Mouse (Mus musculus) G1E (cell line): ENCODE results near the gene Fsip1. TPM values are rescaled to one million over a fixed set of nuclear protein-coding genes. Genes with fewer than 3 reads are reported as not detected.
"Not testable (repeated sequence)": the region's sequence is repeated elsewhere in the genome, so short reads cannot be mapped to it uniquely, and the experiment has no call there.

Experiments
- ATAC-seq: 2 replicates; pipeline ENCODE4 v1.8.0; 2016; ENCODE audit warnings: mild to moderate bottlenecking; ENCODE audit not compliant: insufficient number of reproducible peaks, poor library complexity, low FRiP score, severe bottlenecking; ENCODE audit errors: extremely low read depth
- DNase-seq: peaks from one replicate; pipeline ENCODE4 v3.0.0; 2012; ENCODE audit warnings: low spot score
- H3K27me3 ChIP-seq: 2 replicates; pipeline ENCODE4 v1.6.1; 2012; ENCODE audit warnings: mild to moderate bottlenecking, low read length, inconsistent platforms; ENCODE audit not compliant: insufficient read depth
- H3K36me3 ChIP-seq: replicated peaks from 2 replicates; pipeline ENCODE3; 2012; ENCODE audit warnings: mild to moderate bottlenecking, inconsistent platforms
- H3K4me1 ChIP-seq: 2 replicates; pipeline ENCODE4 v1.6.1; 2012; ENCODE audit warnings: low read depth, low read length, inconsistent platforms, mixed read lengths; ENCODE audit not compliant: insufficient read depth
- H3K4me3 ChIP-seq: 2 replicates; pipeline ENCODE4 v1.5.1; 2012; ENCODE audit warnings: low read depth, mild to moderate bottlenecking, inconsistent platforms, low read length, moderate library complexity, mixed read lengths
- H3K9me3 ChIP-seq: replicated peaks from 2 replicates; pipeline ENCODE4 v1.6.1; 2012; ENCODE audit warnings: inconsistent platforms
- CTCF ChIP-seq: IDR thresholded peaks from 2 replicates; pipeline ENCODE4 v1.5.1; 2012; ENCODE audit warnings: low read depth, low read length, inconsistent platforms, mixed read lengths
- GATA1 ChIP-seq: IDR thresholded peaks from 2 replicates; pipeline ENCODE4 v1.6.1; 2012; ENCODE audit warnings: borderline replicate concordance, low read length, inconsistent platforms, mixed read lengths
- GATA2 ChIP-seq: IDR thresholded peaks from 2 replicates; pipeline ENCODE4 v1.6.1; 2012; ENCODE audit warnings: low read depth, low read length, inconsistent platforms, borderline replicate concordance
- POLR2AphosphoS5 ChIP-seq: IDR thresholded peaks from 2 replicates; pipeline ENCODE4 v1.6.1; 2012; ENCODE audit warnings: low read depth, low read length, inconsistent platforms; ENCODE audit not compliant: insufficient replicate concordance
- TAL1 ChIP-seq: conservative IDR thresholded peaks from 2 replicates; pipeline ENCODE4 v1.6.1; 2012; ENCODE audit warnings: low read depth, low read length, inconsistent platforms, mixed read lengths
- polyA plus RNA-seq: library from polyadenylated mRNA; stranded (reverse); fragments of >175 nt; gene quantifications from 2 replicates; pipeline ENCODE4 v1.2.3, GENCODE M21; 2012
- total RNA-seq, 2 experiments: library from RNA; stranded (forward) in 1 of 2; stranded (reverse) in 1 of 2; fragments of 200-1000 nt in 1 of 2; fragments of >200 nt in 1 of 2; fragmentation: Nextera tagmentation in 1 of 2; gene quantifications; 2 replicates each; pipeline ENCODE4 v1.2.3; 2014 to 2017

Gene Fsip1
- total and polyA plus RNA-seq, 3 experiments, result 0.27 TPM; not detected in 2

DNA sequence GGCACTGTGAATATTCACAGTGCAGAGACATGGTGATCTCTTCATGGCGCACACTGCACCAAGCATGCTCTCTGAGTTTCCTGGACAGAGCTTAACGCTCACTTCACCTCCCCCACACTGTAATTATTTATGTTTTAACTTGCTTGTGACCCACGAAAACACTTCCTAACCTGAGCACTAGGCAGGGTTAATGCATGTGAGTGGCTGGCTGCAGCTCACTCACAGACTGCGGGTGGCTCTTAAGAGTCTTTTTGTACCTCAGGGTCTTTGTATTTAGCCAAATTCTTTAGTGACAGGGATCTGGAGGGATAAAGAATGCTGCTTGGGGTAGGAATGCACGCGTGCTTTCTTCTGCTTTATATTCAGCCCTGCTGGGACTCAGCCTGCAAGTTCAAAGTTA lies 96.2 kb downstream of the Fsip1 start:
- peaks cover 4% of the 10 kb centered on the region; the same call in 1 of the 2 replicates for H3K9me3 ChIP-seq
- TF ChIP-seq TAL1, result no peak
- no peak for TF ChIP-seq CTCF
- TF ChIP-seq GATA2, result no peak
- no peak for TF ChIP-seq GATA1
- TF ChIP-seq POLR2AphosphoS5, result no peak
- no peaks in the 10 kb centered on the region for H3K36me3 ChIP-seq
- H3K4me1 ChIP-seq, result no peaks in the 10 kb centered on the region
- no peaks in the 10 kb centered on the region for H3K27me3 ChIP-seq
- no peak for DNase-seq
- ATAC-seq, result no peak
- H3K4me3 ChIP-seq, result no peak overlapping the region

DNA sequence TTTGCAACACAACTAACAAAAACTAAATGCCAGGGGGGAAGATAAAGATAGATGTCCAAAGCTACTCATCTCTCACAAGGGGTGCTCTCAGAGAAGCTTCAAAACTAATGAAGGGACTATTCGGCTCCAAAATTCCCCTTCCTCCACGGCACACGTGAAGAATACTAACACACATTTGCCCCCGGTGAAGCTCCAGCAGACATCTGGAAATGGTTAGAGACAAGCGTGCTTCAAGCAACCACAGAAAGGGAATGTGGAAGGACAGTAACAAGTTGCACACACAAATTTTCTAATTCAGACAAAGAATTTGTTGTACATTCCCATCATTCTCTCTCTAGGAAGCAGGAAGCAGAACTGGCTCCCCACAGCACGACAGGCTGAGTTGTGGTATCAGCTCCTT lies 97.6 kb downstream of the Fsip1 start:
- Histone ChIP-seq H3K27me3 (no peaks in the 10 kb centered on the region), H3K4me1 (no peaks in the 10 kb centered on the region), H3K4me3 (no peak overlapping the region), H3K9me3 (peaks cover 1% of the 10 kb centered on the region; the same call in 1 of the 2 replicates), H3K36me3 (no peaks in the 10 kb centered on the region)
- TF ChIP-seq GATA1, result no peak
- TF ChIP-seq TAL1, result no peak
- no peak for TF ChIP-seq CTCF
- TF ChIP-seq GATA2, result no peak
- no peak for TF ChIP-seq POLR2AphosphoS5
- DNase-seq (no peak), ATAC-seq (no peak)

GRCm38 (mm10) chr2:118158095-118158494 lies 98.7 kb downstream of the Fsip1 start:
- DNase-seq (no peak), ATAC-seq (no peak)
- H3K36me3 ChIP-seq, result no peaks in the 10 kb centered on the region
- H3K4me3 ChIP-seq, result no peak overlapping the region
- no peaks in the 10 kb centered on the region for H3K4me1 ChIP-seq
- TF ChIP-seq GATA1 (no peak), GATA2 (no peak), TAL1 (no peak), CTCF (no peak), POLR2AphosphoS5 (no peak)
- peaks cover under 1% of the 10 kb centered on the region; the same call in 1 of the 2 replicates for H3K9me3 ChIP-seq
- no peaks in the 10 kb centered on the region for H3K27me3 ChIP-seq

- TF ChIP-seq CTCF (no peak), TAL1 (no peak), GATA2 (no peak), GATA1 (no peak), POLR2AphosphoS5 (no peak)
- no peak overlapping the region for H3K4me3 ChIP-seq
Measured at GRCm38 (mm10) chr2:118149855-118150563, 106.8 kb downstream of the Fsip1 start.

DNA sequence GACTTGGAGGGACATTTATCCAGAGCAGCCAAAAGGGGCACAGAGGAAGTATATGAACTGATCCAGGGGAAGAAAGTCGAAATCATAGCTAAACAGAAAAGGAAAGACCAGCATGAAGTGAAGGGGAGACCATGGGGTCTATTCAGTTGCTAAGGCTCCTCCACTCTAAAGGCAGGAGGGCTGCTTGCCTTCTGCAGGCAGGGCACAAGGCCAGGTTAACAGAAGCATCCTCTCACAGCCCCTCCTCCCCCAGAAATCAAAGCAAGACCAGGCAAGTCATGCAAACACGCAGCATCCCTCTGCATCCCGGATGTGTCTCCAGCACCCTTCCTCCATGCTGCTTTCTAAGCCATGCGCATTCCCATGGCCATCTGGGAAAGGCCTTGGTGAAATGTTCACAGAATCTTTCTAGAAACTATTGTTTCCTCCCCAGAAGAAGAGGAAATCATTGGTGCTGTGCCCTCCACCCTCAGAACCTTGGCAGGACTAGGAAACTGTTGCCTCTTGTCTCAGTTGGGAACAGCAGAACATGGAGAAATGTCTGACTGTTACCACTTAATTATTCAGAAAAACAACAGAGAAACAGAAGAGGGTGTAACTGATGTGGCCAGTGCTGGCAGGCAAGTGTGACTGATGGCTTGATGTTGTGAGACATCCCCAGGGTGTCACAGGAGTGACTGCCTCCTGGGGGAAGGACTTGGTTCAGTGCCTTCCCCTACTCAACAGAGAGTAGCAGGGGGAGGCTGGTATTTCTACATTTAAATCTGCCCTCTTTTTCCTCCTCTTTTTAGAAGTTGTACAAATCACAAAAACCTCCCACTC lies 108.2 kb downstream of the Fsip1 start:
- TF ChIP-seq CTCF, result no peak
- no peak for TF ChIP-seq GATA2
- no peak for TF ChIP-seq TAL1
- TF ChIP-seq GATA1, result no peak
- no peak for TF ChIP-seq POLR2AphosphoS5
- no peaks in the 10 kb centered on the region for H3K36me3 ChIP-seq
- H3K27me3 ChIP-seq, result no peaks in the 10 kb centered on the region
- ATAC-seq, result no peak
- peaks cover 9% of the 10 kb centered on the region for H3K9me3 ChIP-seq
- DNase-seq, result no peak
- no peaks in the 10 kb centered on the region for H3K4me1 ChIP-seq
- no peak overlapping the region for H3K4me3 ChIP-seq

More at GRCm38 (mm10) chr2:118149855-118150563, 106.8 kb downstream of the Fsip1 start:
- DNase-seq (no peak), ATAC-seq (no peak)
- H3K9me3 ChIP-seq, result peaks cover 9% of the 10 kb centered on the region
- no peaks in the 10 kb centered on the region for H3K36me3 ChIP-seq
- no peaks in the 10 kb centered on the region for H3K4me1 ChIP-seq
- no peaks in the 10 kb centered on the region for H3K27me3 ChIP-seq

DNA sequence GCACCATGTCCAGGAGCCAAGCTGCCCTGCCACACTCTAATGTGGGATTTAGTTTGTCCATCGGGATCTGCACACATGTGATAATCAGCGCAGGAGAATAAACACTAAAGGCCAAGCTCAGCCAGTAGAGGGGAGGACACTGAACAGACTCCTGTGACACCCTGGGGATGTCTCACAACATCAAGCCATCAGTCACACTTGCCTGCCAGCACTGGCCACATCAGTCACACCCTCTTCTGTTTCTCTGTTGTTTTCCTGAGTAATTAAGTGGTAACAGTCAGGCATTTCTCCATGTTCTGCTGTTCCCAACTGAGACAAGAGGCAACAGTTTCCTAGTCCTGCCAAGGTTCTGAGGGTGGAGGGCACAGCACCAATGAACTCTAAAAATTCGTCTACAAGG lies 109.0 kb downstream of the Fsip1 start:
- not testable (repeated sequence) for H3K36me3 ChIP-seq, H3K4me3 ChIP-seq, DNase-seq, H3K9me3 ChIP-seq, ATAC-seq, H3K4me1 ChIP-seq, H3K27me3 ChIP-seq
